Mouse (Mus musculus) T-helper 17 cell (primary cell): Measurements from ENCODE around the gene Atm.

Experiments
- in situ Hi-C, 2 experiments: fragments of 300-600 bp; cut with MboI, MseI; formaldehyde crosslinking; loops; 1 replicate in 1 of 2; 2 replicates in 1 of 2; pipeline ENCODE4 v1.15.1; 2025; ENCODE audit warnings: high pct_unique_total_duplicates in 2 of 2

The Atm gene

DNA sequence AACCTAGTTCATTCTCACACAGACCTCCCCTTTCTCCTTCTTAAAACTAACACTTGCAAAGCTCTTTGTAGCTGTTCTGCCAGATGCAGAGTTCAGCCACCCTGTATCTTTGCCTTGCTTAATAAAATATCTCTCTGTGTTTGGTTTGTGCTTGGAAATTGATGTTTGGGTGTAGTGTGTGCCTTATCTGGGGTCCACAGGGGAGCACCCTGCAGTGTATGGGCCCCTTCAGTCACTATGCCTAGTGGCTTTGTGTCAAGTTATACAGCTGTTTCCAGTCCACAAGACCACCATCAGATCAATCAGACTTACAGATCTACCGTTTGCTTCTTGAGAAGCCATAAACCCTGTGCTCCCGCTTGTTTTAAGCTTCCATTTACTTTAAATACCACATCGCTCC lies 127.1 kb downstream of the Atm start:
- in situ Hi-C loops: no loop called here

DNA sequence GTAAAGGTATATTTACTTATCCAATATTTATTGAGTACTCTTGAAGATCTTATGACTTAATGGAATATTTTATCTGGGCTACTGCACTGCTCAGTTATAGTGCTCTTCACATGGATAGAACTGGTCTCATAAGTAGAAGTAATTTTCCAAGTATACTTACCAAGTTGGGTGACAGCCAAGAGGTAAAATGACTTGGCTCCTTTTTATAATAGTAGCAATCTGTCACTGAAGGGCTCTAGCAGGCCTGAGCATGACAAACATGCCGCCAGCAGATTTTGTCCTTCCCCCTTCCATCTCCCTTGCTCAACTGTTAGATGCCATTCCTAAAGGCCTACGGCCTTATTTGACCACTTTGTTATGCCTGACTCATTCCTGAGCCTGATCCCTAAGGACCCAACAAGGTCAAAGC lies 127.6 kb downstream of the Atm start:
- in situ Hi-C loops: no loop called here

DNA sequence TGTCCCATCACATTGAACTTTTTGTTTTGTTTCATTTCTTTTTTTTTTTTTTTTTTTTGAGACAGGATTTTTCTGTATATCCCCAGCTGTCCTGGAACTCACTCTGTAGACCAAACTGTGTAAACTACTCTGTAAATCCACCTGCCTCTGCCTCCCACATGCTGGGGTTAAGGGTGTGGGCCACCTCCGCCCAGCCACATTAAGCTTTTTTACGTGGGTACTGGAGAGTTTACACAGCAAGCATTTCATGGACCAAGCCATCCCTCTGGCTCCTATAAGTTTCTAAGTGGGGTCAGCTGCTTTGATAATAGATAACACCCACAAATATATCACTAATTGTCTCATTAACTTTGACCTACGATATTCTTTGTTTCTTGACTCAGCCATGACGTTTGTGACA lies 128.0 kb downstream of the Atm start:
- in situ Hi-C loops: no loop called here

DNA sequence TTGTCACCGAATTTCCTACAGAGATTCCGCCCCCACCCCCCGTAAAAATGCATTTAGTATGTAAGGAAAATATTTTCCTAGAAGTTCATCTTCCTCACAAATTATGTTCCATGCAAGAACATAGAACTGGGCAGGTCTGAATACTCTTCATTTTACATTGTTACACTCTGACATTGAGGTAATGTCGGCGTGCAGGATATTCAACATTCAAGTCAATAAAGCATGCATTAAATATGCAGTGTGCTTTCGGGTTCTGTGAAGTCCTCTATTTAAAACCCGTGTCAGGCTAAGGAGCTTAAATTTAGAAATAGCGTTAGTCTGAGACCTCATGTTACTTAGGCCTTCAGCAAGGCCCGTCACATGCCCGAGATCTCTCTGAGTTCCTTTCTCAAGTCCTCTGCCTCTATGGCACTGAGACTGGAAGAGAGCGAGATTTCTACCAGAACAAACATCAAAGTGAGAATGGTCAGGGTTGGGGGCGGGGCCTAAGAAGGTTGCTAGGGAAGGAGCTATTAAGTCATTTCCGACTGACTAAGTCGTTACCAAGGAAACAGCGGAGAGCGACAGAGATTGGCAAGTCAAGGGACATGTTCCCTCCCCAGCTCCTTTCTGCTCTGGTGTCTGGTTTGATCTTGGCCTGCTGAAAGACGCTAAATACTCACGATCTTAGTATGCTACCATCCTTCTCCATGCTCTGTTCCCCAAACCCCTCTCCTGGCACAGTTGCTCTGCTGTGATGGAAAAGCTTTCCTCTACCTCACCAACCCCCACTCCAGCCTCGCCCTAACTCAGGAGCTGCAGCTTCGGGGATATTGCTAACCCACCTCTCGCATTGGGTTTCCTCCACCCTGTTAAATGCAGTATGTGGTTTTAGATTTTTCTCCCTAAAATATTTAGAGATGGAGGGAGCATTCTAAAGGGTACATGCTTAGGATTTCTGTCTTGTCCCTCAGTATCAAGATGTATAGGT lies 131.5 kb downstream of the Atm start:
- in situ Hi-C loops: no loop called here

DNA sequence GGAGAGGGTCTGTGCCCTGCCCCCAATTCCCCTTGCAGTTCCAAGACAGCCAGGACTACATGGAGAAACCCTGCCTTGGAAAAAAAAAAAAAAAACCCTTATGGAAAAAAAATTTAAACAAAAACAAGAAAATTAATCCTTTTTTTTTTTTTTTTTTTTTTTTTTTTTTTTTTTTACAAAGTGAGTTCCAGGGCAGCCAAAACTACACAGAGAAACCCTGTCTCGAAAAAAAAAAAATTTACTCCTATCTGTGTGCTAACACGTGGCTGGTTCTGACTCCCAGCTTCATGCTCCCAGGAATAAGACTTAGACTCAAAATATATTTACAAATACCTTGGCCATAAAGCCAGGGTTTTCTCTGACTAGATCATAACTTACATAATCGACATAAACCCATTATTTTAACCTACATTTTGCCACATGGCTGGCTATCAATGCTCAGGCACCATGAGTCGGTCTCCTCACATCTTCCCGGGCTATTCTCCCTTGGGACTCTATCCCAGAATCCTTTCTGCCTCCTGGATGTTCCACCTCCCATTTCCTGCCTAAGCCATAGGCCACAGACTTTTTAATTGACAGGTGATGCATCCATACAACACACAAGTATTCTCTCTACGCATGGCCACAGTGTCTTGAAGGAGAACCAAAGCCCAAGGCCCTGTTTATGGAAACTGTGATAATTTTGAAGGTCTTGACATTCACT lies 132.3 kb downstream of the Atm start:
- in situ Hi-C loops: no loop called here

DNA sequence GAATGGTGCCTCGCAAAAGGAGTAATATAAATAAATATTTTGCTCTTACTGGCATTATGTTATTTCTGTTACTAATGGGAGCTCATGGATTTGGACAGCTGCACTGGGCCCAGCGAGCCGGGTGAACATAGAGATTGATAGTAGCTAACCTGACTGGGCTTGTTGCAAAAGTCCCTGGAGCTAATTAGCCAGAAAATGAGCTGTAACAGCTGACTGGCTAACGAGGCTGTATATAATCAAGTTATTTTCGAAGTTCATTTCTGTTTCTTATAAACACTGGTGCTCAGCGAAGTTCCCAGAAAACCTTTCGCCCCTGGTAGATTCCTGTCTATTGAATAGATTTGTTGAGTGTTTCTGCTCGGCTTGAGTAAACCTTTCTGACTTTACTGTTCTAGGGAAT lies 133.5 kb downstream of the Atm start:
- in situ Hi-C loops: no loop called here

DNA sequence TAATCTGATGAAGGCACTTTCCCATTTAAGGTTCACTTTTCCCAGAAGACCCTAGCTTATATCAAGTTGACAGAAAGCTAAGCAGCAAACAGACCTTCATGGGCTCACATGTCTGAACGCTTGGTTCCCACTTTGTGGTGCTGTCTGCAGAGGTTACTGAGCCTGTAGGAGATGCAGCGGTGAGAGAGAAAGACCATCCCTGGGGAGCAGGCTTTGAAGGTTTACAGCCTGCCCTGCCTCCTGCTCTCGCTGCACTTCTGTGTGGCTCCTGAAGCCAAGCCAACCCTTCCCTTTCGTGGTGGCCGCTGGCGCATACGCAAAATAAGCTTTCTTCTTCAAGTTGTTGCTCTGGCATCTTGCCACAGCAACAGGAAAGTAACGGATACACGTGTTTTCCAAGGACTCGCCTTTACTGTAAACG lies 134.2 kb downstream of the Atm start, which contains the start of gene 4930550C14Rik:
Gene 4930550C14Rik (plus strand): TSS at position 35 of the 421 bp plus-strand sequence.
- in situ Hi-C loops: no loop called here

DNA sequence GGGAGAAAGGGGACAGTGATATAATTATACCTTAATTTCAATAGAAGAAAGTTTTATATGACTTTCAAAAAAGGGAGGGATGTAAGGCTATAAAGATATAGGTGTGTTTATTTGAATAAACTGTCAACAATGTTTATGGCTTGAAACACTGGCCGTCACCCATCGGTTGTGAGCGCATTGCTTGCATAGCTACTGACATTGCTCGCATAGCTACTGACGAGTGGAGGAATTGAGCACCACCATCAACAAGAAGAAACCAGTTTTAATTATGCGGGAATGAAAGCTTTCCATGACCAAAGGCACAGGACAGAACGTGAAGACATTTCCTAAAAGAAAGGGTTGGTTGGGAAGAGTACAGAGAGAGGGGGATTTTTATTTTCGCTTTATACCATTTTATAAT lies 135.4 kb downstream of the Atm start:
- in situ Hi-C loops: no loop called here

DNA sequence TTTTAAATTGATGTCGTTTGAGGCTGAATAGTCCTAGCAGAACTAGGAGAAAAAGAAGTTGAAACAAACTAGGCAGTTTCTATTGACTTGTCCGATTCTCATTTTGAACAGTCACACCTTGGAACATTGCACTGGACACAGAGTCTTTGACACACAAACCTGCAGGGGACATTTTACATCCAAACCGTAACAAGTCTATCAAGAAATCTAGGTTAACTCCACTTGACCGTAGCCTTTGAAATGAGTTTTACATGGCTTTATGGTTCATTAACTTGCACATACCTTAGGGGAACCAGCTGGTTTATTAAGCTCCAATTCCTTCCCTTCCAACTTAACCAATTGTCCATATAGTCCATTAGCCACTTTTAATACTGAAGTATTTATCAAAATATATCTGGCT lies 135.8 kb downstream of the Atm start:
- in situ Hi-C loops: no loop called here

DNA sequence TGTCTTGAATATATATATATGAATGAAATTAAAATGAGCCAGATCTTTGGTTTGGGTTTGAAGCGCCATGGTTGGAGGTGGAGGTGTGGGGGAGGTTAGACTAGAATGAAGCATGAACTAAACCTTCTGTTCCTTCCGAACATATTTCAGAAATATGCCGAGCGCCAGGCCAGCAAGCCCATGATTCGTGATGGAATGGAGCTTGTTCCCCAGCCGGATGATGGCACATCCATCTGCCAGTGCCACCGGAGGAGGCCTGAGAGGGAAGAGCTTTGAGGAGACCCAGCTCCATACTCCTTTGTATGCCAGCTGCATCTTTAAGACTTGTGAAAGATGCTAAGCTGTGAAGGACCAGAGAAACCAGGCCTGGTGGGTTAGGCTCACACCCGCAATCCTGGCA lies 137.0 kb downstream of the Atm start:
- in situ Hi-C loops: no loop called here

DNA sequence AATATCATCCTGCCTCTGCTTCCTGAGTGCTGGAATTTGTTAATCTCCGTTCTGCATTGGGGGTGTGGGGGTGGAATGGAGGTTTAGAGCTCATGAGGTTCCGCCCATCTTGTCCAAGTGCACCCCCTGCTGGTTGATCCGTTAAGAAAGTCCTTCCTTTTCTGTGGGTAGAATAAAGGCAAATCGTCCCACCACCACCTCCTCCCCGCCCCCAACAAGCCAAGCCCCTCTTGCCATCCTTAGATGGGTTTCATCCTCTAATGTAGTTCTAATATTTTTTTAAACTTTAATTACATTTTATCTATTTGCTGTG lies 138.2 kb downstream of the Atm start:
- in situ Hi-C loops: no loop called here

DNA sequence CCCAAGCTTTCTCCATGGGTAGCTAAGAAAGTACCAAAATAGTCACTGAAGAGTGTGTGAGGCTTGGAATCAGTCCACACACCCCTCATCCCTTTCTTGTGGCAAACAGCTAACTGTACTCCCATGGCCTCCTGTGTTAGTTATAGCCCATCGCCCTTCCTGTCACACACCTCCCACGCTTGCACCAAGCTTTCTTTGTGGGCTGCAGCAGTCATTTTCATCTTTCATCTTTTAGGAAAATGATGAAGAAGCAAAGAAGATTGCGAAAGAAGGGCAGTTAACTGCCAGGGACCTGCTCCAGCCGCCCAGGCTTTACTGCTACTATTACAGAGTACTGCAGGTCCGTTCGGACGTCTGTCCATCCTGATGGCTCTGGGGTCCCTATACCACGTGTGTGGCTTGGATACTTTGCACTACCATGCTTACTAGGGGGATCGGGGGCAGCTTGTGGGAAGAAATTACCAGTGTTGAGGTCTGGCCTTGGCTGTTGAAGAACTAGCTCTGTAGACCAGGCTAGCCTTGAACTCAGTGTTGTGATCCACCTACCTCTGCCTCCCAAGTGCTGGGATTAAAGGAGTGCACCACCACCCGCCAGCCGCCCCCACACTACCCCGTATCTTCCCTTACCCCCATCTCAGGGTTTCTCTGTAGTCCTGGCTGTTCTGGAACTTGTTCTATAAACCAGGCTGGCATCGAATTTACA lies 138.7 kb downstream of the Atm start:
- in situ Hi-C loops: no loop called here

DNA sequence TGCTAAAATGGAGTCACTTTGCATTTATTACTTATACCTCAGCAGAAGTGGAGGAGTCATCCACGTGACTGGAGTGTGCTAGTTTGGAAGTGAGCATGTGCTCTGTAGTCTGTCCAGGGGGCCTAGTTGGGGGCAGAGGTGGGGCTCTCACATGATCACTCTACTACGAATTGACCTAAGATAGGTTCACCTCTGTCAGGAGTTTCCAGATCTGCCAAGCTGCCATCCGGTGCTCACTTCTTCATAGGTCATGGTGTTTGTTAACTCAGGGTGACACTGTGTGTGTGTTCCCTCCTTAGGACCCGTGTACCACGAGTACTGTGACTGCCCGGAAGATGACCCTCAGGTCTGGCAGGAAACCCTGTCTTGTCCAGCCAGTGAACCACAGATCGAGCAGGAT lies 146.4 kb downstream of the Atm start:
- in situ Hi-C loops: loop anchor here (5.0 kb wide), 1 partner anchor 133 kb away; no protein-coding TSS in a partner anchor
